Mouse (Mus musculus): ENCODE measurements around the gene Gm20837. TPM values are rescaled to one million over a fixed set of nuclear protein-coding genes. Genes with fewer than 3 reads are reported as not detected.

The Gm20837 gene
- not detected for polyA plus RNA-seq (2017; shearing (Covaris generic))

GRCm38 (mm10) chrY:90400948-90401347, at the start of gene Gm20837:
Gene Gm20837 (plus strand): TSS chrY:90401248.

